Mouse (Mus musculus): ENCODE results near the gene Gm5141. TPM values are rescaled to one million over a fixed set of nuclear protein-coding genes. Genes with fewer than 3 reads are reported as not detected.
"Not testable (repeated sequence)": the region's sequence is repeated elsewhere in the genome, so short reads cannot be mapped to it uniquely, and the experiment has no call there.

Gene Gm5141
- polyA plus RNA-seq (2015; fragmentation: Nextera tagmentation; extraction: Ambion mirVana): 4.9 and 7.0 TPM in 2 replicates

GRCm38 (mm10) chr13:62785199-62786134, at the start of gene Gm5141:
Gm5141 (minus strand) TSS chr13:62785808.
- DNase-seq (ENCODE audit: low spot score): peak; percentile 51

- DNase-seq (ENCODE audit: low spot score): no peak
Observed at GRCm38 (mm10) chr13:62833341-62833740, 47.7 kb upstream of the Gm5141 start.

- DNase-seq (ENCODE audit: low spot score): no peak
Observed at GRCm38 (mm10) chr13:62832239-62832638, 46.6 kb upstream of the Gm5141 start.

GRCm38 (mm10) chr13:62815705-62816104, 30.1 kb upstream of the Gm5141 start:
- not testable (repeated sequence) for DNase-seq (ENCODE audit: low spot score)

GRCm38 (mm10) chr13:62812713-62813112, 27.1 kb upstream of the Gm5141 start:
- DNase-seq (ENCODE audit: low spot score): no peak

GRCm38 (mm10) chr13:62807981-62808380, 22.4 kb upstream of the Gm5141 start:
- not testable (repeated sequence) for DNase-seq (ENCODE audit: low spot score)

- DNase-seq (ENCODE audit: low spot score): not testable (repeated sequence)
Observed at GRCm38 (mm10) chr13:62786135-62786493, 506 bp upstream of the Gm5141 start.

- DNase-seq (ENCODE audit: low spot score): peak; percentile 31
Observed at GRCm38 (mm10) chr13:62763806-62764205, 21.8 kb downstream of the Gm5141 start.

- peak; percentile 83 for DNase-seq (ENCODE audit: low spot score)
Observed at GRCm38 (mm10) chr13:62760432-62761415, 24.9 kb downstream of the Gm5141 start, which contains the start of gene Platr25. Platr25 (minus strand) TSS chr13:62760709.

GRCm38 (mm10) chr13:62733322-62733721, 52.3 kb downstream of the Gm5141 start:
- no peak for DNase-seq (ENCODE audit: low spot score)

MicroRNAs within 50 kb of the gene (microRNA counts, 519-probe panel; counts per million panel counts)
- 473 counts per million, percentile 71 among the panel's probes with 10 or more counts for microRNA mmu-miR-713

Small RNA genes within 50 kb of the gene (microRNA-seq; reads per million reads assigned to microRNA genes)
- gene Gm24588 (ENCODE audit: borderline number of aligned reads): not detected
- not detected for gene Mir713 (ENCODE audit: borderline number of aligned reads)

Other genes with a start within 250 kb of the Gm5141 start
- gene Zfp935, start 227.3 kb downstream of the Gm5141 start, polyA plus RNA-seq (2015; fragmentation: Nextera tagmentation; extraction: Ambion mirVana): 0.42 TPM in 1 of 2 replicates, not detected in the other
- 11.3 and 13.9 TPM in 2 replicates for gene Zfp934, start 214.6 kb downstream of the Gm5141 start, polyA plus RNA-seq (2015; fragmentation: Nextera tagmentation; extraction: Ambion mirVana)
- 5.1 and 5.3 TPM in 2 replicates for gene 6720489N17Rik, start 161.6 kb downstream of the Gm5141 start, polyA plus RNA-seq (2015; fragmentation: Nextera tagmentation; extraction: Ambion mirVana)
- 13.5 and 15.7 TPM in 2 replicates for gene Platr25, start 25.1 kb downstream of the Gm5141 start, polyA plus RNA-seq (2015; fragmentation: Nextera tagmentation; extraction: Ambion mirVana)
- 0.40 and 0.42 TPM in 2 replicates for gene Fbp2, start 72.6 kb upstream of the Gm5141 start, polyA plus RNA-seq (2015; fragmentation: Nextera tagmentation; extraction: Ambion mirVana)
- 15.4 and 18.0 TPM in 2 replicates for gene Fbp1, start 102.5 kb upstream of the Gm5141 start, polyA plus RNA-seq (2015; fragmentation: Nextera tagmentation; extraction: Ambion mirVana)
- gene 2010111I01Rik, start 179.1 kb upstream of the Gm5141 start, polyA plus RNA-seq (2015; fragmentation: Nextera tagmentation; extraction: Ambion mirVana): 60.5 and 69.4 TPM in 2 replicates